Mouse (Mus musculus): ENCODE measurements around the gene Ptx4. TPM values are rescaled to one million over a fixed set of nuclear protein-coding genes. Genes with fewer than 3 reads are reported as not detected.

Ptx4 gene
- polyA plus RNA-seq, 1 experiment from 2014 or later: not detected

DNA sequence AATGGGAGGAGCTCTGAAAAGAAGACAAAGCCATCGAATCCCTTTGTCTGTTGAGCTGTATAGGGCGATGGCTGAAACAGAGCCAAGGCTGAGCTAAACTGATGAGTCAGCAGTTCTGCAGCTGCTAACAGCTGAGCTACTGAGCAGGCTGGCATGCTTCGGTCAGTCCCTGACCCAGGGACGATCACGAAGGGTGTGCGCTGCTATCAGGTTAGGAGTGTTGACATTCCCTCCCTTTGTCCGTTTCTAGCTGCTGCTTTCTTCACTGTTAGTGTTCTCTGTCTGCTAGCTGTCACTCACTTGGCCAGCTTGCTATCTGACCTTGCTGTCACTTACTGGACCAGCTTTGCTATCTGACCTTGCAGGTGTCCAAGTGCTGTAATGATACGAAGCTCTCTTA is 6.5 kb downstream of the Ptx4 start:
- Histone ChIP-seq H3K9ac (no peak overlapping the region), H3K36me3 (replicated peaks; ENCODE audit: control insufficient read depth, insufficient read depth) (no peaks in the 10 kb centered on the region), H3K4me3 (replicated peaks; ENCODE audit: low read length) (no peak overlapping the region), H3K4me1 (replicated peaks; ENCODE audit: control insufficient read depth, insufficient read depth, low read length) (no peaks in the 10 kb centered on the region), H3K9me3 (ENCODE audit: control insufficient read depth, low read length) (no peaks in the 10 kb centered on the region), H3K4me2 (replicated peaks) (no peak overlapping the region), H3K27me3 (ENCODE audit: control insufficient read depth, insufficient read depth, low read length) (no peaks in the 10 kb centered on the region), H3K27ac (no peak overlapping the region)
- WGBS: 49% methylated on average over 8 of the region's 8 CpGs
- peak; percentile 28 for DNase-seq (ENCODE audit: low spot score)
- no peak for ATAC-seq (ENCODE audit: low FRiP score)

DNA sequence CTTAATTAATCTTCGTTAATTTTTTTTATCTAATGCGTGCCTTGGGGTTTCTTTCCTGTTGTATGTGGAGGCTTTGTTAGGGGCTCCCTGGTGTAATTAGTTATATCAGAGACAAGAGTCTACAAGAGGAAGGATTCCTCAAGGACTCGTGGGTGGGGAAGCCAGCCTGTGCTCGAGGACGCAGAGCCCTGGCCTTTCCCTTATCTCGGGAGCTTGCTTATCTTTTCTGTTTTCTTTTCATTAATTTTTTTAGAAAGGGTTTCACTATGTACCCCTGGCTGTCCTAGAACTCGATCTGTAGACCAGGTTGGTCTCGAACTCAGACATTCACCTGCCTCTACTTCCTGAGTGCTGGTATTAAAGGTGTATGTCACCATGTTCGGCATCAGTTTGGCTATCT is 7.1 kb downstream of the Ptx4 start:
- no peaks in the 10 kb centered on the region for H3K27me3 ChIP-seq (ENCODE audit: control insufficient read depth, insufficient read depth, low read length)
- no peaks in the 10 kb centered on the region for H3K9me3 ChIP-seq (ENCODE audit: control insufficient read depth, low read length)
- 78% methylated on average over 9 of the region's 9 CpGs for WGBS
- H3K4me1 ChIP-seq (replicated peaks; ENCODE audit: control insufficient read depth, insufficient read depth, low read length): no peaks in the 10 kb centered on the region
- ATAC-seq (ENCODE audit: low FRiP score): no peak
- H3K9ac ChIP-seq: no peak overlapping the region
- no peak for DNase-seq (ENCODE audit: low spot score)
- H3K27ac ChIP-seq: no peak overlapping the region
- no peaks in the 10 kb centered on the region for H3K36me3 ChIP-seq (replicated peaks; ENCODE audit: control insufficient read depth, insufficient read depth)
- H3K4me2 ChIP-seq (replicated peaks): no peak overlapping the region
- no peak overlapping the region for H3K4me3 ChIP-seq (replicated peaks; ENCODE audit: low read length)

DNA sequence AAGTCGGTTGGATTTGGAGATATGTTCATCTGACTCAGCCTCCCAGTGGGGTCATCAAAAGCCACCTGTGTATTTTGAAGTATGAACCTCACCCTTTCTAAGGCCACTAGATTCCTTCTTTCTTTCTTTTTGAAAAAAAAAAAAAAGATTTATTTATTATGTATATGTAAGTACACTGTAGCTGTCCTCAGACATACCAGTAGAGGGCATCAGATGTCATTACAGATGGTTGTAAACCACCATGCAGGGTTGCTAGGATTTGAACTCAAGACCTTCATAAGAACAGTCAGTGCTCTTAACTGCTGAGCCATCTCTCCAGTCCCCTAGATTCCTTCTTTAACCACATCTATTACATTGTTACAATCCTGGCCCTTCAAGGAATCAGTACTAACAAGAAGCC is 9.5 kb downstream of the Ptx4 start:
- 85% methylated on average over 1 of the region's 1 CpGs for WGBS

DNA sequence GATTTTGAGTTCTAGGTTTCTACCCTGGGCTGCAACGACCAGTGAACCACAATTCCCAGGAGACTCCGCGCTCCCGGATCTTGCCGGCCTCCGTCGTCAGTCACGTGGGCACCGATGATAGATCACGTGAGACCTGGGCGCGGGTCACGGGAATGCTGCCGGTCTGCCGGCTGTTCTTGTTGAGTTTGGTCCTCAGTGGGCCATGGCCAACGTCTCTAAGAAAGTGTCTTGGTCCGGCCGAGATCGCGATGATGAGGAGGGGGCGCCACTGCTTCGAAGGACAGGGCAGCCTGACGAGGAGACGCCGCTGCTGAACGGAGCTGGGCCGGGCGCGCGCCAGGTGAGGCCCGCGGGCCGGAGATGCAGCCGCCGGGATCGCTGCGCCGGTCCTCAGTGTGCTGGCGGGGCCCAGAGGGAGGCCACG is 12.7 kb downstream of the Ptx4 start, which contains the start of gene Clcn7:
TSS of gene Clcn7 (plus strand) at position 117 of the 424 bp plus-strand sequence.
- H3K9ac ChIP-seq: peak within 1 kb of the TSS; percentile 77
- no peaks in the 10 kb centered on the region for H3K27me3 ChIP-seq (ENCODE audit: control insufficient read depth, insufficient read depth, low read length)
- H3K4me1 ChIP-seq (replicated peaks; ENCODE audit: control insufficient read depth, insufficient read depth, low read length): peaks cover 7% of the 10 kb centered on the region
- under 1% methylated on average over 40 of the region's 40 CpGs for WGBS
- DNase-seq (ENCODE audit: low spot score) (peak; percentile 96), ATAC-seq (ENCODE audit: low FRiP score) (peak; percentile 89)
- peak within 1 kb of the TSS; percentile 73 for H3K4me2 ChIP-seq (replicated peaks)
- H3K4me3 ChIP-seq (replicated peaks; ENCODE audit: low read length): peak within 1 kb of the TSS; percentile 84
- 0 out of 2 replicates have a peak, but pooled peaks cover 9% of the 10 kb centered on the region for H3K36me3 ChIP-seq (replicated peaks; ENCODE audit: control insufficient read depth, insufficient read depth)
- 0 out of 2 replicates have a peak within 1 kb of the TSS, but pooled peaks have one; percentile 55 for H3K27ac ChIP-seq
- no peaks in the 10 kb centered on the region for H3K9me3 ChIP-seq (ENCODE audit: control insufficient read depth, low read length)

More for the DNA sequence above, 9.5 kb downstream of the Ptx4 start:
- no peaks in the 10 kb centered on the region for H3K27me3 ChIP-seq (ENCODE audit: control insufficient read depth, insufficient read depth, low read length)
- H3K4me3 ChIP-seq (replicated peaks; ENCODE audit: low read length): no peak overlapping the region
- DNase-seq (ENCODE audit: low spot score): no peak
- no peak overlapping the region for H3K4me2 ChIP-seq (replicated peaks)
- H3K36me3 ChIP-seq (replicated peaks; ENCODE audit: control insufficient read depth, insufficient read depth): no peaks in the 10 kb centered on the region
- peaks cover 7% of the 10 kb centered on the region for H3K4me1 ChIP-seq (replicated peaks; ENCODE audit: control insufficient read depth, insufficient read depth, low read length)
- H3K9me3 ChIP-seq (ENCODE audit: control insufficient read depth, low read length): no peaks in the 10 kb centered on the region
- H3K9ac ChIP-seq: no peak overlapping the region
- H3K27ac ChIP-seq: no peak overlapping the region
- no peak for ATAC-seq (ENCODE audit: low FRiP score)

DNA sequence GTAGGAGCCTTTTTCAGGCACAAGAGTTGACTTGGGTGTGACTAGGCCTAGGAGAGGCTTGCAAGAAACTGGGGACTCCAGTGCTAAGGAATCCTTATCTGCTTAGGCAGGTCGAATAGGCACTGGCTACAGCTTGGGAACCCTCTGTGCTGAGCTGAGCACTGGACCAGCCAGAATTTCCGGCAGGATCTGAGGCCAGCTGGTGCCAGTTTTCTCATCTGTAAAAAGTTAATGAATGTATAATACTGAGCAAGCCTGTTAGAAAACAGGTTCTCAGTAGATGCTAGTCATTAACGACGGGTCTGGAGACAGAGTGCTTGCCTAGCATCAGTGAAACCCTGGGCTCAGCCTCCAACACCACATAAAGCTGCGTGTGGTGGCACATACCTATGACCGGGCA is 15.1 kb downstream of the Ptx4 start:
- no peak for DNase-seq (ENCODE audit: low spot score)
- peaks cover 7% of the 10 kb centered on the region for H3K4me1 ChIP-seq (replicated peaks; ENCODE audit: control insufficient read depth, insufficient read depth, low read length)
- no peak overlapping the region for H3K27ac ChIP-seq
- 92% methylated on average over 6 of the region's 6 CpGs for WGBS
- H3K4me2 ChIP-seq (replicated peaks): no peak overlapping the region
- no peak overlapping the region for H3K4me3 ChIP-seq (replicated peaks; ENCODE audit: low read length)
- no peaks in the 10 kb centered on the region for H3K9me3 ChIP-seq (ENCODE audit: control insufficient read depth, low read length)
- no peak overlapping the region for H3K9ac ChIP-seq
- H3K36me3 ChIP-seq (replicated peaks; ENCODE audit: control insufficient read depth, insufficient read depth): 0 out of 2 replicates have a peak, but pooled peaks cover 15% of the 10 kb centered on the region
- H3K27me3 ChIP-seq (ENCODE audit: control insufficient read depth, insufficient read depth, low read length): no peaks in the 10 kb centered on the region
- no peak for ATAC-seq (ENCODE audit: low FRiP score)

DNA sequence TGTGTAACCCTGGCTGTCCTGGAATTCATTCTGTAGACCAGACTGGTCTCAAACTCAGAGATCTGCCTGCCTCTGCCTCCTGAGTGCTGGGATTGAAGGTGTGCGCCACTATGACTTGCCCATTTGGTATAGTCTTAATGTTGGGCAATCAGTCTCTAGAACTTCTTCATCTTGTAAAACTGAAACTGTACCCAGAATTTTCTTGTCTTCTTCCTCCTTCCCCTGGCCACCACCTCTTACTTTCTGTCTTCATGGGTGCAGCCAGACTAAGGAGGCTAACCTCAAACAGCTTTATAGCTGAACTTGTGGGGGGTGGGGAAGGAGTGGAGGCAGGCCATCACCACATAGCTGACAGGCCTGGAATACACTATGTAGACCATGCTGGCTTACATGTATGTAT is 18.2 kb downstream of the Ptx4 start:
- no peak for ATAC-seq (ENCODE audit: low FRiP score)
- DNase-seq (ENCODE audit: low spot score): no peak
- H3K4me3 ChIP-seq (replicated peaks; ENCODE audit: low read length): no peak overlapping the region
- no peak overlapping the region for H3K27ac ChIP-seq
- no peak overlapping the region for H3K9ac ChIP-seq
- peaks cover 6% of the 10 kb centered on the region for H3K4me1 ChIP-seq (replicated peaks; ENCODE audit: control insufficient read depth, insufficient read depth, low read length)
- no peaks in the 10 kb centered on the region for H3K9me3 ChIP-seq (ENCODE audit: control insufficient read depth, low read length)
- 100% methylated on average over 1 of the region's 1 CpGs for WGBS
- 0 out of 2 replicates have a peak, but pooled peaks cover 15% of the 10 kb centered on the region for H3K36me3 ChIP-seq (replicated peaks; ENCODE audit: control insufficient read depth, insufficient read depth)
- no peak overlapping the region for H3K4me2 ChIP-seq (replicated peaks)
- H3K27me3 ChIP-seq (ENCODE audit: control insufficient read depth, insufficient read depth, low read length): no peaks in the 10 kb centered on the region

DNA sequence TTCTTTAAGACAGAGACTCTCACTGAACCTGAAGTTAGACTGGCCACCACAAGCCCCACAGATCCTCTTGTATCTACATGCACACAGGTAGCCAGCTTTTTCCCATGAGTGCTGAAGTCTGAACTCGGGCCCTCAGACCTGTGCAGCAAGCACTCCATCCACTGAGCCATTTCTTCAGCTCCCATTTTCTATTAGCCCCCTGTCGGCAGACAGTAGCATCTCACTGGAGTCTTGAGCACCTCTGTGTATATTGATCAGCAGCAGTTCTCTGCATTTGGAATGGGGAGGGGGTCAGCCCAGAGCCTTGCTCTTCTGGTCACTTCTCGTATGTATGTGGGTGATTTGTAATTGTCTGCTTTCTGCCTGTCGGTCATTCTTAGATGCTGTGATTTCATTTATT is 19.4 kb downstream of the Ptx4 start:
- Histone ChIP-seq H3K4me1 (replicated peaks; ENCODE audit: control insufficient read depth, insufficient read depth, low read length) (no peaks in the 10 kb centered on the region), H3K4me3 (replicated peaks; ENCODE audit: low read length) (no peak overlapping the region), H3K9ac (no peak overlapping the region), H3K27ac (no peak overlapping the region), H3K9me3 (ENCODE audit: control insufficient read depth, low read length) (no peaks in the 10 kb centered on the region), H3K27me3 (ENCODE audit: control insufficient read depth, insufficient read depth, low read length) (no peaks in the 10 kb centered on the region), H3K36me3 (replicated peaks; ENCODE audit: control insufficient read depth, insufficient read depth) (peaks cover 25% of the 10 kb centered on the region), H3K4me2 (replicated peaks) (no peak overlapping the region)
- no peak for ATAC-seq (ENCODE audit: low FRiP score)
- no peak for DNase-seq (ENCODE audit: low spot score)
- WGBS: 70% methylated on average over 4 of the region's 4 CpGs

DNA sequence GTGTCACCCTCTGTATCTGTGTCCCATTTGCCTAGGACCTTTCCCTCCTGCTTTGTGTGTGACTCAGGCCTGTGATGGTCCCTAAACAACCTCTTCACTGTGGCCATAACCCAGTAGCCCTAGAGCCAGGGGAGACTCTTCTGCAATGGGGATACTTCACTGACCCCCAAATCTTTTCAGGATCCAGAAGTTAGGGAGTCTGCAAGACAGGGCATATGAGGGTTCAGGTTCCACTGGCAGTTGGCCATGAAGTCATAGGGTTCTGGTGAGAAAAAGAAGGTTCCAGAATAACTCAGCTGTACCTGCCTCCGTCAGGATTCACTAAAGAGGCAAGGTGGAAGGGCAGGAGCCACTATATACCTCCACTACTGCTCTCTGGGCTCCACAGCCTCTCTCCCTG is 41.6 kb downstream of the Ptx4 start, which contains the start of gene Ccdc154:
TSS of gene Ccdc154 (plus strand) at position 301 of the 400 bp plus-strand sequence.
- Histone ChIP-seq H3K36me3 (replicated peaks; ENCODE audit: control insufficient read depth, insufficient read depth) (peaks cover 38% of the 10 kb centered on the region), H3K27me3 (ENCODE audit: control insufficient read depth, insufficient read depth, low read length) (no peaks in the 10 kb centered on the region), H3K4me1 (replicated peaks; ENCODE audit: control insufficient read depth, insufficient read depth, low read length) (no peaks in the 10 kb centered on the region), H3K9me3 (ENCODE audit: control insufficient read depth, low read length) (no peaks in the 10 kb centered on the region), H3K4me2 (replicated peaks) (no peak within 1 kb of the TSS), H3K4me3 (replicated peaks; ENCODE audit: low read length) (no peak within 1 kb of the TSS), H3K9ac (no peak within 1 kb of the TSS), H3K27ac (no peak within 1 kb of the TSS)
- 100% methylated on average over 1 of the region's 1 CpGs for WGBS
- no peak for ATAC-seq (ENCODE audit: low FRiP score)
- DNase-seq (ENCODE audit: low spot score): no peak

DNA sequence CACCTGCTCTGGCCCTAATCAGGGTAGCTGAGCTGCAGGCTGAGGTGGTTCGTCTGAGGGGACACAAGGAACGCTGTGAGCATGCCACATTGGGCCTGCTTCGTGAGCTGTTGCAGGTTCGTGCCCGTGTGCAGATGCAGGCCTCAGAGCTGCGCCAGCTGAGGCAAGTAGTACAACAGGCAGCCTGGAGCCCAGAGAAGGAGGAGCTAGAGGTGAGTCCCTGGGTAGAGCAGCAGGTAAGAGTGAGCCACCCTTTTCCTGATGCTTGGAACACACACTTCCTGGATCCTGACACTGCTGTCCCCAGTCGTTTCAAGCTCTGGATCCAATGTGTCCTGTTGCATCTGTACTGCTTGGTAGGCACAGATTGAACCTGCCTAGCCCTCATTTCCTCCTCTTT is 42.8 kb downstream of the Ptx4 start:
- DNase-seq (ENCODE audit: low spot score) (no peak), ATAC-seq (ENCODE audit: low FRiP score) (no peak)
- no peak overlapping the region for H3K27ac ChIP-seq
- no peaks in the 10 kb centered on the region for H3K4me1 ChIP-seq (replicated peaks; ENCODE audit: control insufficient read depth, insufficient read depth, low read length)
- H3K9me3 ChIP-seq (ENCODE audit: control insufficient read depth, low read length): no peaks in the 10 kb centered on the region
- H3K36me3 ChIP-seq (replicated peaks; ENCODE audit: control insufficient read depth, insufficient read depth): peaks cover 31% of the 10 kb centered on the region
- no peak overlapping the region for H3K4me2 ChIP-seq (replicated peaks)
- H3K27me3 ChIP-seq (ENCODE audit: control insufficient read depth, insufficient read depth, low read length): no peaks in the 10 kb centered on the region
- no peak overlapping the region for H3K4me3 ChIP-seq (replicated peaks; ENCODE audit: low read length)
- no peak overlapping the region for H3K9ac ChIP-seq
- 80% methylated on average over 7 of the region's 7 CpGs for WGBS

DNA sequence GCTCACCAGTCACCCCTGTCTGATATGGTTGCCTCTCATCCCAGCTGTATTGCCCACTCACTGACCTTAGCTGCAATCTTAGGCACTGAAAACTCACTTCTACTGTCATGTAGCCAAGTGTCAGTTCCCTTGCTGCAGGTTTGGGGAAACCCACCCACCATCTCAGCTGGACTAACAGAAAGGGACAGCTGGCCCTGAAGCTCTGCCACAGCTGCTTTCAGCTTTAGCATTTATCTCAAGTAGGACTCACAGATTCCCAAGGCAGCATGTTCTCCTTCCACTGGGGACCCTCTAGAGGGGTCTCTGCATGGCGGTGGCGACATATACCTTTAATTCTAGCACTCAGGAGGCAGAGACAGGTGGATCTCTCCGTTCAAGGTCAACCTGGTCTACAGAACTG is 44.2 kb downstream of the Ptx4 start:
- H3K4me1 ChIP-seq (replicated peaks; ENCODE audit: control insufficient read depth, insufficient read depth, low read length): no peaks in the 10 kb centered on the region

More for the DNA sequence above, 44.2 kb downstream of the Ptx4 start:
- Histone ChIP-seq H3K36me3 (replicated peaks; ENCODE audit: control insufficient read depth, insufficient read depth) (peaks cover 21% of the 10 kb centered on the region), H3K4me3 (replicated peaks; ENCODE audit: low read length) (no peak overlapping the region), H3K9me3 (ENCODE audit: control insufficient read depth, low read length) (no peaks in the 10 kb centered on the region), H3K27ac (no peak overlapping the region), H3K9ac (no peak overlapping the region), H3K4me2 (replicated peaks) (no peak overlapping the region), H3K27me3 (ENCODE audit: control insufficient read depth, insufficient read depth, low read length) (no peaks in the 10 kb centered on the region)
- DNase-seq (ENCODE audit: low spot score): no peak
- 92% methylated on average over 3 of the region's 3 CpGs for WGBS
- ATAC-seq (ENCODE audit: low FRiP score): no peak

Data from hindbrain, embryonic 14.5 days (tissue).